Mouse (Mus musculus): ENCODE data around the gene 1110004F10Rik.

Gene 1110004F10Rik

DNA sequence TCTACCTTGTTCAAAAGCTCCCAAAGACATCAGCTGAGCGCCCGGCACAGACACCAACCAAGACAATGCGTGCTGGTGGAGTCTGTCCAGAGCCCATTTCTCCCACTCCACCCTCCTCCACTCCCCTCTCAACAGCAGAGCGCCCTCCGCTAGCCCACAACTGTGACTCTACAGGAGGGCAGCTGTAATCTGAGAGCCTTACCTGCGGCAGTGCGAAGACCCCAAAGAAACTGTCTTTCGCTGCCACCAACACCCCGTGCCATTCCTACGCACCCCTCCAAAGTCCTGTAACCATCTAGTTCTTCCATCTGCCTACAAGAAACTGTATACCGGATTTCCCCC, at the start of gene 1110004F10Rik:
Gene 1110004F10Rik (plus strand): TSS at position 202 of the 342 bp plus-strand sequence.
- in situ Hi-C loops (cut with MboI; ENCODE audit: low sequenced_read_pairs), result loop anchor here (25.0 kb wide), 1 partner anchor 1127 kb away; no protein-coding TSS in a partner anchor

- in situ Hi-C loops (cut with MboI; ENCODE audit: low sequenced_read_pairs), result no loop called here
Measured at GRCm38 (mm10) chr7:116002726-116003125, 36.5 kb upstream of the 1110004F10Rik start.

- in situ Hi-C loops (cut with MboI; ENCODE audit: low sequenced_read_pairs), result loop anchor here (25.0 kb wide), 1 partner anchor 1118 kb away; no protein-coding TSS in a partner anchor
Measured at GRCm38 (mm10) chr7:116029991-116030390, 9.2 kb upstream of the 1110004F10Rik start.

DNA sequence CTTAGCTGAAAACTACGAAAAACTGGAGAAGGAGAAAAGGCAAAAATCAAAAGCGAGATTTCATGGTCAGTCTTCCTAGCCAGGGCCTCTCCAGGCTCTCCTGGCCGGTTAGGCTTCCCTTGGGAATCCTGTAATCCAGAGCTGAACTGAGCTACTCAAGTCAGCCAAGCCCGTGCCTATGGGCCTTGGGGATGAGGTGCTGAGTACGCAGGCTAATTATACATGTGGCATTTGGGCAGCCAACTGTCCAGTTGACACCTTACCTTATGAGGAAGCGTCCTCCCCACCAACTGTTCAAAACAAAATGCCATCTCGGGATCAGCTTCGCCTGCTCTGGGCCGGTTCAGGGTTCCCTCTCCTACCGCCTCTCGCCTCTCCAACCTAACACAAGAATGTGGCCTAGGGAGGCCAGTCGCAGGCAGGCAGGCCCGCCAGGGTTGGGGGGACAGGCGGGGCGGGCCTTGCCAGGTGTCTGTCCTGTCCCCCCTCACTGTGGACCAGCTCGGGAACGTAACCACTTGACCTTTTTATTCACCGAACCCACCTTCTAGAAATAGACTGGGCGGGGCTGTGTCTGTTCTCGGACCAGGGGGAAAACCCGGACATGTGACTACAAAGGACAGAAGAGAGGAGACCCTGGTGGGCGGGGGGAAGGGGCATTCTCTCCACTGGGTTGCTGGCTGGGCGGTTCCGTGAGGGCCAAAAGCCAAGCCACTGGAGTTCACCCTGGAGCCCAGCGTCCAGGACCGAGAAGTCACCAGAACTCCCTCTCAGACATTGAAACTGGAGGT, 8.4 kb upstream of the 1110004F10Rik start:
- in situ Hi-C loops (cut with MboI; ENCODE audit: low sequenced_read_pairs), result loop anchor here (25.0 kb wide), 1 partner anchor 1118 kb away; no protein-coding TSS in a partner anchor

DNA sequence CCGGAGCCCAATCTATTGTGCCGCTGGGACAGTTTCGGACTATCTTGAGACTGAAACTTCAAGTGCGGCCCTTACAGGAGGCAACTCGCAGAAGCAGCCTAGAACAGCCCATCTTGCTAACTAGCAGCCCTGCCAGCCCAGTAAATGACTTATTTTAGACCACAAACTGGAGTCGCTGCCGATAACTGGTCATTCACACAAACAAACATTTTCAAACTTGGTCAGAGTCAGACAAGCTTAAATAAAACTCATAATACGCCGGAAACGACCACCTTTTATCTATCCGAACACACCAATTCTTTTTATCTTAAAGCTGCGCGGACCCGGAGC, 7.8 kb upstream of the 1110004F10Rik start:
- in situ Hi-C loops (cut with MboI; ENCODE audit: low sequenced_read_pairs), result loop anchor here (25.0 kb wide), 1 partner anchor 1119 kb away; no protein-coding TSS in a partner anchor

DNA sequence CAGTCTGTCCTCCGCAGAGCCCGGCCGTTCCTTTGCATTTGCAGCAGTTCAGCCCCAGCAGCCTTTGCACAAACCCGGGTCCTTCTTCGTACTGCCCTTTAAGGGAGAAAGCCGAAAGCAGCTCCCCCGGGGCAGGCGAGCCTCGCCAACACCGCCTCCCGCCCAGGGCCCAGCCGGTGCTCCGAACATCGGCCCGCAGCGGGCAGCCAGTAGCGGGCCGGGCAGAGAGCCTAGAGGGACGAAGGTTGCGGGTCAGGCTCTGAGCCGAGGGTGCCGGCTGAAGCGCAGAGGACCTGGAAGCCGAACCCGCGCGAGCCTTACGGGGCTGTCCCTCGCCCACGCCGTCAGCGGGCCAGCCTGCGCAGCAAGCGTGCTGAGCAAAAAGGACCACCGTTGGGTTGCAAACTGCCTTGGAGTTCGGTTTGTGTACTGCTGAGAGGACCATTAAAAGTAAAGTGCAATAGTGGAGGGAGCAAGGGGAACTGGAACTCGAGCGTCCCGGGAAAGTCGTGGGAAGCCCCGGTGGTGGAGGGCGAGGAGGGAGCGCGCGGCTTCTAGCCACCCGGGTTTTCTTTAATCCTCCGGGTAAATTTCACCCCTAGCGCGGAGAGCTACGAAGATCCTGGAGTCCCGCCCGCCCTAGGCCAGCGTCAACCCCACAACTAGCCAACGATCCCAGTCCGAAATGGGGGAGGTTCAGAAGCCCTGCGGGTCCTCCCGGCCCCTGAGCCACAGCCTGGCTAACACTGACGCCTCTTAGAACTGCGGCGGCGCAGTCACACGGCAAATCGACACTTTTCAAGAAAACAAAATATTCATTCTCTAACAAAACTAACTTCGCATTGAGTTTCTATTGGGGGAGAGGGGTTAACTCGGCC, 7.2 kb upstream of the 1110004F10Rik start:
- in situ Hi-C loops (cut with MboI; ENCODE audit: low sequenced_read_pairs), result loop anchor here (25.0 kb wide), 1 partner anchor 1120 kb away; no protein-coding TSS in a partner anchor

DNA sequence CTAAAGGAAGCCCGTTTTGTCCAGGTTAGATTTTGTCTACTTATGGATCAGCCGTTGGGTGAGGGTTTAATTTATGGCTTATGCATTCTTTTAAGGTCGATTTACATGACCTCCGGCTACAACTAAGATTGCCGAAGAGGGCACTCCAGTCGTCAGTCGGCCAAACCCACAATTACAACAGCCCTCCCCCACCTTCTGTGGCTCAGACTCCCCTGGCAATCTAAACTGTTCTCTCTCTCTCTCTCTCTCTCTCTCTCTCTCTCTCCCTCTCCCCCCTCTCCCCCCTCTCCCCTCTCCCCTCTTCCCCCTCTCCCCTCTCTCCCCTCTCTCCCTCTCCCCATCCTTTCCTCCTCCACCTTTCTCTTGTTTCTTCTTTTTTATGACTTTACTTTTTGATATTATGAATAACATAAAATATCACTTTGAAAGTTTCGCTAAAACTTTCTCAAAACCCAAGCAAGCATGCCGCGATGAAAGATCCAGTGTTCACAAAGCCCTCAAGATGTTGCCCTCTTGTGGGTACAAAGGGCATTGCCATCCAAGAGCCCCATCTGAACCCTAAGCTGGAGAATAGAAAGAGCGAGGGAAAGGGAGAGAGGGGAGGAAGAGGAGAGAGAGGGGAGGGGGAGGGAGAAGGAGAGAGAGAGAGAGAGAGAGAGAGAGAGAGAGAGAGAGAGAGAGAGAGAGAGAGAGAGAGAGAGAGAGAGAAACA, 6.4 kb upstream of the 1110004F10Rik start:
- in situ Hi-C loops (cut with MboI; ENCODE audit: low sequenced_read_pairs), result loop anchor here (25.0 kb wide), 1 partner anchor 1120 kb away; no protein-coding TSS in a partner anchor

GRCm38 (mm10) chr7:116033371-116034241, 5.6 kb upstream of the 1110004F10Rik start:
- in situ Hi-C loops (cut with MboI; ENCODE audit: low sequenced_read_pairs), result loop anchor here (25.0 kb wide), 1 partner anchor 1121 kb away; no protein-coding TSS in a partner anchor

DNA sequence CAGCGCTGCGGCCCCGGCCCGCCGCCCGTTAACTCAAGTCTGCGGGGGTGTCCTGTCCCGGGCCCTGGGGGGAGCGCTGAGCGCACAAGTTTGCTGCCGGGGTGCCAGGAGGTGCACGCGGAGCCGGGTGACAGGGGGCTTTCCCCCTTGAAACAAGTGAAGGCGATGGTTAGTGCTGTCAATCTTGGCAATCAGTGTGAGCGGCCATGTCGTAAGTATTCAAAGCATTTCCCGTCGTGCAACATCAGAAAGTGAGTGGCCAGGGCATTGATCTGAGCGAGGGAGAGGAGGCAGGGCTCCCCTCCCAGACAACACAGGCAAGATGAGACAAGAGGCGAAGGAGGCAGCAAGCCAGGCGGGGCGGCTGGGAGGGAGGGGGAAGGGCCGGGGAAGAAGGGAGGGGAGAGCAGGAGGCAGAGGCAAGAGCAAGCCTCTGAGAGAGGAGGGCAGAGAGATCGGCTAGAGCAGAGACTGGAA, 4.9 kb upstream of the 1110004F10Rik start:
- in situ Hi-C loops (cut with MboI; ENCODE audit: low sequenced_read_pairs), result loop anchor here (25.0 kb wide), 1 partner anchor 1122 kb away; no protein-coding TSS in a partner anchor

- in situ Hi-C loops (cut with MboI; ENCODE audit: low sequenced_read_pairs), result loop anchor here (25.0 kb wide), 1 partner anchor 1123 kb away; no protein-coding TSS in a partner anchor
Measured at GRCm38 (mm10) chr7:116035504-116035903, 3.7 kb upstream of the 1110004F10Rik start.

GRCm38 (mm10) chr7:116036591-116037555, 2.3 kb upstream of the 1110004F10Rik start:
- in situ Hi-C loops (cut with MboI; ENCODE audit: low sequenced_read_pairs), result loop anchor here (25.0 kb wide), 1 partner anchor 1125 kb away; no protein-coding TSS in a partner anchor

GRCm38 (mm10) chr7:116038024-116038423, 1.2 kb upstream of the 1110004F10Rik start:
- in situ Hi-C loops (cut with MboI; ENCODE audit: low sequenced_read_pairs), result loop anchor here (25.0 kb wide), 1 partner anchor 1126 kb away; no protein-coding TSS in a partner anchor

DNA sequence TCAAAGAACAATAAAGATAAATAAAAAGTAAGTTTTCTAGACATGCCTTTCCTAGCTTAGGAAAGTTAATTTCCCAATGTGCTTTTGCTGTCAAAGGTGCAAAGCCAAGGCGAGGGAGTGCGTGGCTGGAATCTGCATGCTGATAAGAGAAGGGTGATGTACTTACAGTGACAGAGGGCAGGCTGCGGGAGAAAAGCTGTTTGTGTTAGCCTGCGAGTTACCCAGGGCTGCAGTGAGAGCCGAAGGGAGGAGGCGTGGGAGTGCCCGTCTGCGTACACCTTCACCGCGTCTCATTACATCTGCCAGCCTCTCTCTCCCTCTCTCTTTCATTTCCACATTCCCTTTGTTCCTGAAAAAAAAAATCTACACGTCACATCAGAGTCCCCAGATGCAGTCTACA, 686 bp upstream of the 1110004F10Rik start, which contains the start of gene Sox6:
Gene Sox6 (minus strand): TSS at position 286 of the 400 bp plus-strand sequence.
- in situ Hi-C loops (cut with MboI; ENCODE audit: low sequenced_read_pairs), result loop anchor here (25.0 kb wide), 1 partner anchor 1126 kb away; no protein-coding TSS in a partner anchor

DNA sequence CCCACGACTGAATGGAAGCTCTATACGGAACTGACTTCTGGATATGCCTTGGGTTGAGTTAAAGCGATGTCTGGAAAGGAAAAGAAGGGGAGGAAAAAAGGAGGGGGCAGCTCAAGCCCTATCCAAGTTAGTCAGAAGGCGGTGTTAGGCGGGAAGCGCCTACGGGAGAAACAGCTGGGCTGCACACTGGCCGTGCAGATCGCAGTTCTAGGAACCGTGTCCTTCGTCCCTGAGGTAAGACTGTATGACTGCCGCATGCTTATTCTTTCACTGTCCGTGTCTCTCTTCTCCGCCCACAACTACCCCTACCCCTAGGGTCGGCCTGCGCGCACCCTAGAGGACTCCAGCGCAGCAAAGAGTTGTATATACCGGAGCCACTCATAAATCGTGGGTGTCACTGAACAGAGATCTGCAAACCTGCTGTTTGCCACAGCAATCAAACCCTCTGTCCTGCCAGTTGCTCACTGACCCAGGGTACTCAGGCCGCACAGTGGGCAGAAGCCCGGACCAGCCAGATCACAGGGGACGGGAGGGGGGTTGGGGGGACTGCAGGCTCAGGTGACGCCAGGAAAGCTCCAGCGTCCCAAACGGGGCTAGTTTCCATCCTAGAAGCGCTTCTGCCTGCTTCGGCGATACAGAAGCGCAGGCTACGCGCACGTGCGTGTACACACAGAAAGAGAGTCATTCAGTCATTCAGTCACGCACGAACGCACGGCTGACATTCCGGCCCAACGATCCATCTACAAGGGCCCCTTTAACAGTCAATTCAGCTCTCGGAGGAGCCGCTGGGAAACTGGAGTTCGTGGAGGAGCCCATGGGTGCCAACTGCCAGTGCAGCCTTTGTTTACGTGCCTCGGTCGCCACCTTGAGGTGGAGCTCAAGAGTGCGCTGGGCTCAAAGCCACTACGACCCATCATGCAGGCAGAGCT, 605 bp downstream of the 1110004F10Rik start:
- in situ Hi-C loops (cut with MboI; ENCODE audit: low sequenced_read_pairs), result loop anchor here (25.0 kb wide), 1 partner anchor 1128 kb away; no protein-coding TSS in a partner anchor

GRCm38 (mm10) chr7:116040470-116041019, 1.3 kb downstream of the 1110004F10Rik start:
- in situ Hi-C loops (cut with MboI; ENCODE audit: low sequenced_read_pairs), result loop anchor here (25.0 kb wide), 1 partner anchor 1128 kb away; no protein-coding TSS in a partner anchor

GRCm38 (mm10) chr7:116060739-116061138, 21.5 kb downstream of the 1110004F10Rik start:
- in situ Hi-C loops (cut with MboI; ENCODE audit: low sequenced_read_pairs), result no loop called here
